Mouse (Mus musculus) lung, embryonic 16.5 days (tissue): ENCODE data around the gene Zswim4. TPM values are rescaled to one million over a fixed set of nuclear protein-coding genes. Genes with fewer than 3 reads are reported as not detected.
A peak's percentile ranks its signal among the peaks of the same experiment; 100 is the strongest.

Experiments used
- ATAC-seq: fragments of 200-750 bp; cut with Nextera tagmentation; 2 replicates; pipeline ENCODE4 v1.8.0; 2017; ENCODE audit warnings: low read depth, mild to moderate bottlenecking, moderate library complexity
- H3K27ac ChIP-seq: fragments of 300-500 bp; sonication (generic); 2 replicates; pipeline ENCODE4 v1.5.1; 2014; ENCODE audit warnings: mild to moderate bottlenecking, control low read depth, low read length
- H3K27me3 ChIP-seq: fragments of 300-500 bp; sonication (generic); 2 replicates; pipeline ENCODE4 v1.6.1; 2014; ENCODE audit warnings: low read depth, low read length, mixed read lengths; ENCODE audit not compliant: control insufficient read depth, insufficient read depth
- H3K36me3 ChIP-seq: fragments of 300-500 bp; sonication (generic); 2 replicates; pipeline ENCODE4 v1.6.1; 2014; ENCODE audit warnings: low read length; ENCODE audit not compliant: control insufficient read depth, insufficient read depth
- H3K4me1 ChIP-seq: fragments of 300-500 bp; sonication (generic); replicated peaks from 2 replicates; pipeline ENCODE4 v1.6.1; 2014; ENCODE audit warnings: low read length, mixed read lengths; ENCODE audit not compliant: control insufficient read depth, insufficient read depth
- H3K4me2 ChIP-seq: fragments of 300-500 bp; sonication (generic); 2 replicates; pipeline ENCODE4 v1.6.1; 2014; ENCODE audit warnings: low read depth, low read length, control low read depth
- H3K4me3 ChIP-seq: fragments of 300-500 bp; sonication (generic); 2 replicates; pipeline ENCODE4 v1.5.1; 2014; ENCODE audit warnings: mild to moderate bottlenecking, low read length, control low read depth
- H3K9ac ChIP-seq: fragments of 300-500 bp; sonication (generic); 2 replicates; pipeline ENCODE4 v1.6.1; 2014; ENCODE audit warnings: low read length, control low read depth
- H3K9me3 ChIP-seq: fragments of 300-500 bp; sonication (generic); 2 replicates; pipeline ENCODE4 v1.6.1; 2016; ENCODE audit warnings: low read length; ENCODE audit not compliant: control insufficient read depth
- WGBS: fragments of 180-500 bp; shearing (Covaris S2); extraction: QIAGEN DNeasy Blood & Tissue Kit; methylation state at CpG from one replicate; pipeline ENCODE4 v1.1.7; 2014; 5-methylcytosine and 5-hydroxymethylcytosine counted together
- polyA plus RNA-seq: library from polyadenylated mRNA; unstranded; fragments of >200 nt; fragmentation: Nextera tagmentation; extraction: Ambion mirVana; gene quantifications from 2 replicates; pipeline ENCODE4 v1.2.1, GENCODE M21; 2015

Gene Zswim4
- polyA plus RNA-seq, 1 experiment from 2014 or later = 14.6 TPM

- Histone ChIP-seq H3K4me2 (peak overlapping the region; percentile 57), H3K9me3 (no peaks in the 10 kb centered on the region), H3K36me3 (peaks cover 11% of the 10 kb centered on the region; the same call in 1 of the 2 replicates), H3K27ac (no peak overlapping the region; the same call in 1 of the 2 replicates), H3K27me3 (no peaks in the 10 kb centered on the region), H3K4me3 (peak overlapping the region; percentile 86), H3K9ac (peak overlapping the region; percentile 99), H3K4me1 (peaks cover 11% of the 10 kb centered on the region)
- 17% methylated on average over 10 of the region's 10 CpGs for WGBS
- ATAC-seq = no peak
Measured at GRCm38 (mm10) chr8:84235746-84236409, 977 bp downstream of the Zswim4 start.

GRCm38 (mm10) chr8:84233055-84233454 is 3.8 kb downstream of the Zswim4 start:
- H3K9me3 ChIP-seq = no peaks in the 10 kb centered on the region
- peaks cover 27% of the 10 kb centered on the region for H3K36me3 ChIP-seq
- 72% methylated on average over 2 of the region's 2 CpGs for WGBS
- peaks cover 11% of the 10 kb centered on the region for H3K4me1 ChIP-seq
- no peaks in the 10 kb centered on the region for H3K27me3 ChIP-seq
- H3K4me2 ChIP-seq = no peak overlapping the region
- H3K4me3 ChIP-seq = no peak overlapping the region
- no peak for ATAC-seq
- no peak overlapping the region for H3K9ac ChIP-seq
- H3K27ac ChIP-seq = no peak overlapping the region

- Histone ChIP-seq H3K27me3 (no peaks in the 10 kb centered on the region), H3K27ac (no peak overlapping the region), H3K4me3 (no peak overlapping the region), H3K9me3 (no peaks in the 10 kb centered on the region), H3K36me3 (peaks cover 46% of the 10 kb centered on the region), H3K4me1 (peaks cover 5% of the 10 kb centered on the region), H3K9ac (no peak overlapping the region), H3K4me2 (no peak overlapping the region)
- 76% methylated on average over 17 of the region's 17 CpGs for WGBS
- no peak for ATAC-seq
Measured at GRCm38 (mm10) chr8:84230735-84231134, 6.1 kb downstream of the Zswim4 start.

GRCm38 (mm10) chr8:84223322-84224029 is 13.4 kb downstream of the Zswim4 start:
- Histone ChIP-seq H3K27me3 (no peaks in the 10 kb centered on the region), H3K9me3 (no peaks in the 10 kb centered on the region), H3K27ac (no peak overlapping the region), H3K4me3 (no peak overlapping the region), H3K36me3 (peaks cover 49% of the 10 kb centered on the region), H3K4me1 (no peaks in the 10 kb centered on the region), H3K4me2 (no peak overlapping the region), H3K9ac (no peak overlapping the region)
- ATAC-seq = no peak
- WGBS = 81% methylated on average over 21 of the region's 21 CpGs

GRCm38 (mm10) chr8:84222566-84223165 is 14.2 kb downstream of the Zswim4 start:
- H3K4me3 ChIP-seq = no peak overlapping the region
- no peaks in the 10 kb centered on the region for H3K4me1 ChIP-seq
- no peak overlapping the region for H3K9ac ChIP-seq
- 88% methylated on average over 9 of the region's 9 CpGs for WGBS
- H3K27me3 ChIP-seq = no peaks in the 10 kb centered on the region
- no peak overlapping the region for H3K27ac ChIP-seq
- no peaks in the 10 kb centered on the region for H3K9me3 ChIP-seq
- H3K4me2 ChIP-seq = no peak overlapping the region
- no peak for ATAC-seq
- H3K36me3 ChIP-seq = peaks cover 51% of the 10 kb centered on the region

GRCm38 (mm10) chr8:84220105-84220504 is 16.8 kb downstream of the Zswim4 start:
- Histone ChIP-seq H3K27ac (no peak overlapping the region), H3K36me3 (peaks cover 48% of the 10 kb centered on the region), H3K9ac (no peak overlapping the region), H3K4me3 (no peak overlapping the region), H3K27me3 (no peaks in the 10 kb centered on the region), H3K4me2 (no peak overlapping the region), H3K4me1 (no peaks in the 10 kb centered on the region), H3K9me3 (no peaks in the 10 kb centered on the region)
- ATAC-seq = no peak
- WGBS = 75% methylated on average over 7 of the region's 7 CpGs

- Histone ChIP-seq H3K27me3 (no peaks in the 10 kb centered on the region), H3K4me2 (no peak overlapping the region), H3K27ac (no peak overlapping the region), H3K4me3 (no peak overlapping the region), H3K36me3 (peaks cover 44% of the 10 kb centered on the region), H3K4me1 (no peaks in the 10 kb centered on the region), H3K9ac (no peak overlapping the region), H3K9me3 (no peaks in the 10 kb centered on the region)
- no peak for ATAC-seq
- WGBS = 90% methylated on average over 5 of the region's 5 CpGs
Measured at GRCm38 (mm10) chr8:84218143-84218542, 18.7 kb downstream of the Zswim4 start.

GRCm38 (mm10) chr8:84217206-84217605 is 19.6 kb downstream of the Zswim4 start:
- Histone ChIP-seq H3K27ac (no peak overlapping the region), H3K36me3 (peaks cover 48% of the 10 kb centered on the region), H3K4me1 (no peaks in the 10 kb centered on the region), H3K27me3 (no peaks in the 10 kb centered on the region), H3K4me3 (no peak overlapping the region), H3K9ac (no peak overlapping the region), H3K4me2 (no peak overlapping the region), H3K9me3 (no peaks in the 10 kb centered on the region)
- WGBS = 91% methylated on average over 11 of the region's 11 CpGs
- ATAC-seq = no peak

GRCm38 (mm10) chr8:84213277-84213676 is 23.6 kb downstream of the Zswim4 start:
- H3K4me1 ChIP-seq = peaks cover 4% of the 10 kb centered on the region
- H3K27ac ChIP-seq = no peak overlapping the region
- no peak for ATAC-seq
- no peak overlapping the region for H3K4me3 ChIP-seq
- H3K4me2 ChIP-seq = no peak overlapping the region
- no peaks in the 10 kb centered on the region for H3K27me3 ChIP-seq
- 90% methylated on average over 4 of the region's 4 CpGs for WGBS
- peaks cover 50% of the 10 kb centered on the region for H3K36me3 ChIP-seq
- no peaks in the 10 kb centered on the region for H3K9me3 ChIP-seq
- no peak overlapping the region for H3K9ac ChIP-seq
